Mouse (Mus musculus) left cerebral cortex, postnatal 4 days (tissue): ENCODE data around the gene Parp1. TPM values are rescaled to one million over a fixed set of nuclear protein-coding genes. Genes with fewer than 3 reads are reported as not detected.

Experiments
- DNase-seq: peaks from one replicate; pipeline ENCODE4 v3.0.0-alpha.2; 2022
- intact Hi-C: fragments of 180-260 bp; cut with DNase I; formaldehyde crosslinking; loops from one replicate; pipeline ENCODE4 v1.15.1; 2025
- total RNA-seq, 2 experiments: library from RNA; stranded (reverse); gene quantifications; 2 replicates each; pipeline ENCODE4 v1.2.3; 2021

Parp1 gene
- 100 to 1,000 TPM; 109 to 113 TPM for total RNA-seq

DNA sequence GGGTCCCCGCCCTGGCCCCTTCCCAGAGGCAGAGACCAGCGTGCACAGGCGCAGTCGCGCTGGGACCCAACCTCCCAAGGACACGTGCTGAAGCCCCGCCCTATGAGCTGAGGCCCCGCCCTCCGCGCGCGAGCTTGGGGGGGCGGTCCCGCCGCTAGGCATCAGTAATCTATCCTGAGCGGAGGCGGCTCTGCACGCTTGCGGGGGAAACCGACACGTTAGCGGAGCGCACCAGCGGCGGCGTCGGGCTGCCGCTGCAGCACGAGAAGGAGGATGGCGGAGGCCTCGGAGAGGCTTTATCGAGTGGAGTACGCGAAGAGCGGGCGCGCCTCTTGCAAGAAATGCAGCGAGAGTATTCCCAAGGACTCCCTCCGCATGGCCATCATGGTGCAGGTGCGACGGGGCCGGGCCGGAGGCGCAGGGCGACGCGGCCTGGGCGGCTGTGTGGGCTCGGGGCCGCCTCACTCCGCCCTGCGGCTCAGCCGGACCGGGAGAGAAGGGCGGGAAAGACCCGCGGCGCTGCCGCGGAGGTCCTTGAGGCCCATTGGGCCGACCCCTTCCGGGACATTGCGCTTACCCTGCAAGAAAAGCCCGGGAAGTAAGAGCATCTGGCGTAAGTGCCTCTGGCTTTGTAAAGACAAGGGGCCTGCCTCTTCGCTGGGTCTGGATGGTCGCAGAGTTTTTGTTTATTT, at the start of gene Parp1:
Parp1 (plus strand) TSS at position 164 of the 692 bp plus-strand sequence.
- DNase-seq, result peak; percentile 98
- intact Hi-C loops, result loop anchor here (10.0 kb wide), 1 partner anchor 304 kb away; the partner anchor contains the start of gene Psen2

DNA sequence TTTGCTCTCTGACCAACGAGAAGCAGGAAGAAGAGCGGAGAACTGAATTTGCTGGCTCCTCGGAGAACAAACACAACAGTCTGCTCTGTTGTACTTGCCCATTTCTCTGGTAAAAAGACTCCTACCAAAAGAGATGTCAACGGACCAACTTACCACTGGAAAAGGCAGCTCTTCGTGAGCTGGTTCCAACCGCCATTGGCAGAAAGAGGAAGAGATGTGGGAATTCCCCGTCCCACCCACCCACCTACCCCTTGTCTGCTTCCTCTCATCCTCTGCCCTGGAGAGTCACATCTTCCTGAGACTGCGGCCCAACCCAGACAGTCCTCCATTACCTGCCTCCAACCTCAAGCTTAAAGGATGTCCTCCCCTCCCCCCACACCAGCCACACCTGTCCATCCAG, 49.2 kb upstream of the Parp1 start:
- DNase-seq, result no peak
- intact Hi-C loops, result no loop called here

DNA sequence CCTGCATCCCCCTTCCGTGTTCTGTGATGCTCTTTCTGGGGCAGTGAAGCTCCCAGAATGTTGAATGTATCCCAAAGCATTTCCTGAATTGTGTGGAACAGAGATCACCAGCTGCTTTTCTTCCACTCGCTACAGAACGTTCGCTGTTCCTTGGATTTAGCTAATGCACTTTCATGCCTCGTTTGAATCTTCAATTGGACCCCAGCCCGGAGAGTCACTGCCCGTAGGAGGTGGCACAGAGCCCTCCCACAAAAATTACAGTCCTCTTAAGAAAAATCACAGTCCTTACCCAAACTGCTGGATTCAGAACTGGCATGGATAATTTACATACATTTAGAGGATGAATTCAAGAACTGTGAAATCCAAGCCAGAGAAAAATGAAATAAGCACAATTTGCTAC, 48.5 kb upstream of the Parp1 start:
- DNase-seq, result peak; percentile 54
- intact Hi-C loops, result no loop called here

DNA sequence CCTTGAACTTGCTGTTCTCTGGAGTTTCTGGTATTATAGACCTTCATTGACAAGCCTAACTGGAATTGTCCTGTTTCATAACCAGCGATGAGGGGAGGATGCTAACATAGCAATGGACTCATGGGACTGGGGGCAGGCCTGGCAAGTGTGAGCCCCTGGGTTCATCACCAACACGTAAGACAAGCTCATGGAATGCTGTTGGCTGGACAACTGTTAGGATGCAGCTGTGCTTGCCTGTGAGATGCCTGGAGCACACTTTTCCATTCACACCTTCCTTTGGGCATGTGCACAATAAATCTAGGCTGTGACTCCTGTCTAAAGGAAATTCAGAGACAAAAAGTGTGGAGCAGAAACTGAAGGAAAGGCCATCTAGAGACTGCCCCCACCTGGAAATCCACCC, 45.4 kb upstream of the Parp1 start:
- intact Hi-C loops, result no loop called here
- DNase-seq, result no peak

DNA sequence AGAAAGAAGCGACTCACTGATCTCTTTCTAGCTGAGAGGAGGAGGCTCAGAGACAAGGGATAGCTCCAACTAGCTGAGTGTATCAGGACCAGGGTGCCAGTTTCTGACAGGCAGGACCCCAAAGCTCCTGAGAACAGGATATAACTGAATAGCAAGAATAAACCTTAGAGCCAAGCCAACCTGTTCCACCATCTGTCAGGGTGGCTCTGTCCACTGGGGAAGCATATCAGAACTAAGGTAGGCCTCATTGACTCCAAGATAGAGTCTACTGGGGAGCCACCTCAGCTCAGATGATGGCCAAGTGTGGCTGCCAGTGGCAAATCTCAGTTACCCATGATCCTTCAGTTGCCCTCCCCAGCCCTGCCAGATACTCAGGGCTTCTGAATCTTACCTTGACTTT, 43.4 kb upstream of the Parp1 start:
- no peak for DNase-seq
- intact Hi-C loops, result no loop called here

DNA sequence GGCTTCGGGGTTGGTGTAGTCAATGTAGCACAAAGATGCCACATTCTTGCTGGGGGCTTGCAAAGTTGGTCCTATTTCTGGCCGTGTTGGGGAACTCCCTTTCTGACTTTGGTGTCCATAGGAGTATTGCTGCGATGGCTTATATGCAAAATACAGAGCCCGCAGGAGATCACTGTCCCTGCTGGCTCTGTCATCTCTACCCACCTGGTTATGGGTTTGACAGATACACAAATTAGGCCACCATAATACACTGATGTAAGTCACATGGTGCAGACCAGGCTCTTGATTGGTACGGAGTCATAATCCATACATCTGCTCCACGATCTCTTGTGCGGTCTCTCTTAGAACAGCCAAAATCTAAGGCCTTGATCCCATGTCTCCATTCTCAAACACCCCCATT, 38.9 kb upstream of the Parp1 start:
- DNase-seq, result no peak

DNA sequence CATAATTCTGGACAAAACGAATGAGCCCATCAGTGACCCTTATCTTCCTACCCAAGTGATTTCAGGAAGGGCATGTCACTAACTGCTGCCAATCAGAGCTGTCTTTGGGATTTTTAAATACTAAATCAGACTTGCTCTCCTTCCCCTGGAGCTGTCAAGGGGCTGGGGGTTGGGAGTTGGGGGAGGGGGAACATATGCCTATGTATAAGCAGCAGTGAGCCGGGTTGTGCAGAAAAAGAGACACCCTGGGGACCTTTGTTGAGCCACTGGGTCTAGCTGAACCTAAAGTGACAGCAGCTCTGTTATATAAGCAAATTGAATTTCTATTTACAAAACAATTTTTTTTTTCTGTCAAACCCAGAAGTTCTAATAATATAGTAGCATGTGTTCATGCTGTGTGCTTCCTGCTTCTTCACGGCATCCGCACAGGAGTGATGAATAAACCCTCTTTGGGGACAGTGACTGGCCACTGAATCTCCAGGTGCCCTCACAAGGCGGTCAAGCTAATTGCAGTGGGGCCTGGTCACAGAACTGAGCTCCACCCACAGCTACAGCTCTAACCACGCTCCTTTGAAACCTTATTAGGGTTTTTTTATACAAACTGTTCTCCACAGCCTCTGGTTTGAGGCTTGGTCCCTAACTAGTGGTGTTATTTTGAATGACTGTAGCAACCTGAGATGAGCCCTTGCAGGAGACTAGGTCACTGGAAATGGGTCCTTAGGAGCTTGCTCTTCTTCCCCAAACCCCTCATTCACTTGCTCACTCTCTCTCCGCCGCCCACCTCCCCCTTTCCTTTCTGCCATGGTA, 38.1 kb upstream of the Parp1 start:
- no peak for DNase-seq
- intact Hi-C loops, result no loop called here

More for the DNA sequence above, 38.9 kb upstream of the Parp1 start:
- intact Hi-C loops, result no loop called here

DNA sequence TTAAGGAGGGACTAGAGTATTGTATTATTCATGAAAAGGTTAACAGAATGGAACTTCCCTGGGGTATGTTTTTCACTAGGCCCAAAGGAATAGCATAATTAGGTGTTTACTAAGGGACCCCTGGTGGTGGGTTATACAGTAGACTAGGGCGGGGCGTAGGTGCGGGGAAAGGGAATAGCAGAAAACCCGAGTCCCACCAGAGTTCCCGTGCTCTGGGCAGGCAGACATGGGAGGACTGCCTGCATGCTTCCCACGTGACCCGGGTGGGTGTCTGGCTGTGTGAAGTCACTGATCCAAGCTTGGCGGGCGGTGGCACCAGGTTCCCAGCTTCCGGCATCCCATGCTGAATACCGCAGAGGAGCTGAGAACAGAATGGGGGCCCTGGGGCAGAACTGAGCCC, 36.1 kb upstream of the Parp1 start:
- no peak for DNase-seq
- intact Hi-C loops, result no loop called here

DNA sequence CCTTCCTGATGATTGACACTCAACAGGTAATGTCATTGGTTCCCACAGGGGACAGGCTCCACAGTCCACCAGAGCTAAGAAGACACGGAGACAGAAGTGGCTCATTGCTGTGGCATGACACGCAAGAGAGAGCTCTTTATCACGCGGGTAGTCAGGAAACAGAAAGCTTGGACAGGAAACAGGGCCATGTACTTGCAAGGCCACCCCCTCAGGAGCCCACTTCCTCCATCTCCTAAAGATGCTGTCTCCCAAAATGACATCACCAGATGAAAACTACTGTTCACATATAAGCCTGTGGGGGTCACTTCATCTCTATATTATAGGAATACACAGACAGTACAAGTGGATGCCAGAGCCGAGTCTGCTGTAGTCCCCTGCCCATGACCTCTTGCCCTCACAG, 32.0 kb upstream of the Parp1 start:
- intact Hi-C loops, result no loop called here
- DNase-seq, result no peak

DNA sequence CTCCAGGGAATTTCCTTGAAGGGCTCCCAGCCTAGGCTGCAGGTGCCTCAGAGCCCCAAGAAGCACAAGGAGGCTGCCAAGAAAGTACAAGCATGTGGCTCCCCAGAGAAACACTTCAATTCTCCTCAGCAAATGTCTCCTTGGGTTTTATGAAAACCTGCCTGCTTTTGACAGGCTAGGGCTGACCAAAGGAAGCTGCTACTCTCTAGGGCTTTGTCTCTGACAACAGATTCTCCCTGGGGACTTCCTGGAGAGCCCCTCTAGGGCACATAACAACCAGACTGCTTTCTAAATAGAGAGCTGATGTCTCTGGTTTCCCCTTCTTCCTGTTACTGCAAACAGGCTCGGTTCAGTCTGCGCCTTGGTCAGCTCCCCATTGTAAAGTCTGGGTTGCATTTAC, 27.5 kb upstream of the Parp1 start:
- DNase-seq, result no peak
- intact Hi-C loops, result no loop called here

DNA sequence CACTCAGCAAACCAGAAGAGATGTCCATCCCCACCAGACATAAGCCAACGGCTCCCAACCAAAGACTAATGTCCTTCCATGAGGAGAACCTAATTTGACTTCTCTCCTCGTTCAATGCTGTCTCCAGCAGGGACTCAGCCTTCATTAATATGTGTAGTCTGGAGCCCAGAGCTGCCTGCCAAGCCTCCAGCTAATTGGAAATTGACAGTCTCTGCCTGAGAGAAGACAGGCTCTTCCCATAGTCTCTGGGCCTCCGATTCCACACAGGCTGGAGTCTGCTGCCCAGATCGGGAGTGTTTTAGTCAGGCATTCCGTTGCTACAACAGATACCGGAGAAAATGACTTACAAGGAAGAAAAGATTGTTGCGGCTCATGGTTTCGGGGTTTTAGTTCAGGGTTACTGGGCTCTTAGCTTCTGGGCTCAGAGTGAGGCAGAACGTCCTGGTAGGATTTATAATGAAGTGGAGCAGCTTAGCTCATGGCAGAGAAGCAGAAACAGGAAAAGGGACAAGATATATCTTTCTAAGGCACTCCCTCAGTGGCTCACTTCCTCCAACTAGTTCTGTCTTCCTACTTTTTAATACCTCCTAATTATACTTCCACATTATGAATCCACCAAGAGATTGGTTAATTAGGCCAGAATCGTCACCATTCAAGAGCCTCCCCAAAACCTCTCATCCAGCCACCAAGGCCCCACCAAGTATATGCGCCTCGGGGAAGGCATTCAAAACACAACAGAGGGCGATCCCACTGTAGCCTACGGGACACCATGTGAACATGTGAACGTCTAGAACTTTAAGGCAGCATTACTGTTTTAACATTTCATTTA, 26.6 kb upstream of the Parp1 start:
- intact Hi-C loops, result no loop called here
- DNase-seq, result peak; percentile 30

DNA sequence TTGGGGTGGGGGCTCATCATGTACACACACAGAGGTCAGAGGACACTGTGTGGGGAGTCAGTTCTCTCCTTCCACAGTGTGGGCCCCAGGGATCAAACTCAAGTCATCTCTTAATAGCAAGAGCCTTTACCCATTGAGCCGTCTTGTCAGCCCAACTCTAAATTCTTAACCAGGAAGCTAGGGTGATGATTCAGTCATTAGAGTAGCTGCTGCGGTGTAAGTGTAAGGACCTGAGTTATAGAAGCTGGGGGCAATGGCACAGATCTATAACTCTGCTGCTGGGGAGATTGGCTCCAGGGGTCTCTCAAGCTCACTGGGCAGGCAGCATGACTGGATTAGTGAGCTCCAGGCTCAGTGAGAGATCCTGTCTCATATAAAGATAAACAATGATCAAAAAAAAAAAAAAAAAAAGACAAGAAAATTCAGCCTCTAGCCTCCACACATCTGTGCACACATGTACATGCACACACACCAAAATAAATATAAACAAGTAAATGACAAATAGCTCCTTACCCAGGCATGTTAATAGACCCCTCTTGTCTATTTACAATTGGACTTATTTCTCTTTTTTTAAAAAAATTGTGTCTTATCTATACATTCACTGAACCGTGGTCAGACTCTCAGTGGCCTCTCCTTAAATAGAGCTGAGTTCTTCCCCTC, 25.9 kb upstream of the Parp1 start:
- no peak for DNase-seq
- intact Hi-C loops, result no loop called here

DNA sequence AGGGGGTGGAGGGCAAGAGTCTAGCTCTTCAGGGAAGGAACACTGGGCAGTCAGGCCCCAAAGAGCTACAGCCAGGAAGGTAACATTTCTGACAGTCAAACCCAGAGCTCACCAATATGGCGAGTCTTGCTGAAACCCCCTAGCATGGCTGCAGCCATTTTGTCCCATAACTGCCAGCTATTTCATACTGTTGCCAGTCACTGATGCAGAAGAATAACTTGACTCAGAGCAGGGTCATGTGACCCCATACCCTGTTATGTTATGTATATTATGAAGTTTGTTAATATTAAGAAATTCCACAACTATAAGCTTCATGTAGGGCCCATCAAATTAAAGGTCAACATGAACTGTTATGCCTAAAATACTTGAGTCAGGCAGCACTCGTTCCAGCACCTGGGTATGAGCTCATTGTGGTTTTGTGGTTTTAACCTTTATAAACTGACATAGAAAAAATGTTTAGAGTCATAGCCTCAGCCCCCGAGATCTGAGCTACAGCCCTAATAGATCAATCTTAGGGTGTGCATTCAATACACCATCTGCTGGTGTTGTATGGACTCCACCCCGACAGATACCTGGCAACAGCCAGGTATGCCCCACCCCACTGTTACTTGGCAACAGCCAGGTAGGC, 22.7 kb upstream of the Parp1 start:
- DNase-seq, result no peak
- intact Hi-C loops, result loop anchor here (5.0 kb wide), 1 partner anchor 114 kb away; no protein-coding TSS in a partner anchor

DNA sequence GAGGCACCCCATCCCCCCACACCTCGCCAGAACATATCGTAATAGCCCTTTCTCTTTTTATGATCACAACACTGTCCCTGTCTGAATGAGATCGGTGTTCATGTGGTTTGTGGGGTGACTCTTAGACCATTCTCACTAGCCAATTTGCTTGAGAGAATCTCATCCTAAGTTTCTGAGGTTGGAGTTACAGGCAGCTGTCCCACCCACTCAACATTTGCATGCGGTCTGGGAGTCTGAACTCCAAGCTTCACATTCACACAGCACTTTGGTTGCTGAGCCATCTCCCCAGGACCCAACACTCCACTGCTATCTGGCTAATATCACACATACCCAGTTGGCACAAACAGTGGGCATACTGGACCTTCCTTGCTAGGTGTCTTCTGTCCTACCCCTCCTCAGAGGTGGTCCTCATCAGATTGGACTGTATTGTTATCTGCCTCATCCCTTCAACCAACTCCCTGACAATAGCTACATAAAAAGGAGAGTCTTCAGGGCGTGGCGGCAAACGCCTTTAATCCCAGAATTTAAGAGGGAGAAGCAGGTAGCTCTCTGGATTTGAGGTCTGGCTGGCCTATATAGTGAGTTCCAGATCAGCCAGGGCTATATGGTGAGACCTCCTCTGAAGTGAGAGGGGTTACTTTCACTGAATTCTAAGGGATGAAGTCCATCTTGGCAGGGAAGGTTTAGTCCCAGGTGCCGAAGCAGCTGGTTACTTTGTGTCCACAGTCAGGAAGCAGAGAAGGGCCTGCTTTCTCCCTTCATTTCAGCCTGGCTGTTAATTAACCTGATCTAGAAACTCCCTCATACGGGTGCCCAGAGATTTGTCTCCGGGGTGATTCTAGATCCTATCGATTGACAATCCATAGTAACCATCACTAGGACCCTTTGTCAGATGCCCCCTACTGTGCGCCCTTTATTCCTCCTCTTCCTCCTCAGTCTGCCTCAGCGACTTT, 21.6 kb upstream of the Parp1 start:
- DNase-seq, result no peak
- intact Hi-C loops, result loop anchor here (5.0 kb wide), 1 partner anchor 115 kb away; no protein-coding TSS in a partner anchor

DNA sequence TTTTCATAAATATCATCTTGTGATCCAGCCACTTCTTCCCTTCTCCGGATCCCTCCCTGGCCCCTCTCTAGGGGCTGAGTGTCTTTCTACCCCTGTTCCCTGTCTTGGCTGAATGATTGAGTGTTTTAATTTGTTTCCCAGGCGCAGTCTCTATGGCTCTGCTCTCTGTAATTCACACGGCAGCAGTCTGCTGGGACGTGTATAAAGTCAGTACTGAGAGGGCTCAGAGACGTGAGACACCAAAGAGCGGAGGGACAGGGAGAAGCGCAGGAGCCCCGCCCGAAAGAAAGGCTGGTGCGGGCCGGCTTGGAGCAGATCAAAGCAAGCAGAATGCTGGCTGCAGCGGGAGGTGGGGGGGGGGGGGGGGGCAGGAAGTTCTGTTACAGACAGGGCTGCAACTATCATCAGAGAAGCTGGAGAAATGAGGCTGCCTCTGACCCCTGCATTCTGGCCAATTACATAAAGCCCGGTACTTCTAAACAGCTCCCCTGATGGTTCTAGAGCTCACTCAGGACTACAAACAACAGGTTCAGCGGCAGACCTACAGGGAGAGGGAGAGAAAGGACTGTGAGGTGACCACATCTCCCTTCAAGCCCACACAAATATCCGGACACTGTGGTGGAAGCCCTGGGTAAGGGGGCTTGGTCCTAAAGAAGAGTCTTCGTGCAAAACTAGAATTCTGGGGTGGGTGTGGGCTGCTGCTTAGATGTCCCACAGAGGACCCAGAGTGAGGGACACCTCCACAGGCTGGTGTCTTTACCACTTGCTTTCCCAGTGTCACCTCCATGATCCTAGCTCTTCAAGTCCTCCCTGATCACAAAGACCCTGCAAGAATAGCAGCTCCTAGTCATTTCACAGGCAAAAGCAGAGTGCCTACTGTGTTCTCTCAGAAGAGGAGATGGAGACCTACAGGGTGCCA, 20.7 kb upstream of the Parp1 start:
- DNase-seq, result no peak

DNA sequence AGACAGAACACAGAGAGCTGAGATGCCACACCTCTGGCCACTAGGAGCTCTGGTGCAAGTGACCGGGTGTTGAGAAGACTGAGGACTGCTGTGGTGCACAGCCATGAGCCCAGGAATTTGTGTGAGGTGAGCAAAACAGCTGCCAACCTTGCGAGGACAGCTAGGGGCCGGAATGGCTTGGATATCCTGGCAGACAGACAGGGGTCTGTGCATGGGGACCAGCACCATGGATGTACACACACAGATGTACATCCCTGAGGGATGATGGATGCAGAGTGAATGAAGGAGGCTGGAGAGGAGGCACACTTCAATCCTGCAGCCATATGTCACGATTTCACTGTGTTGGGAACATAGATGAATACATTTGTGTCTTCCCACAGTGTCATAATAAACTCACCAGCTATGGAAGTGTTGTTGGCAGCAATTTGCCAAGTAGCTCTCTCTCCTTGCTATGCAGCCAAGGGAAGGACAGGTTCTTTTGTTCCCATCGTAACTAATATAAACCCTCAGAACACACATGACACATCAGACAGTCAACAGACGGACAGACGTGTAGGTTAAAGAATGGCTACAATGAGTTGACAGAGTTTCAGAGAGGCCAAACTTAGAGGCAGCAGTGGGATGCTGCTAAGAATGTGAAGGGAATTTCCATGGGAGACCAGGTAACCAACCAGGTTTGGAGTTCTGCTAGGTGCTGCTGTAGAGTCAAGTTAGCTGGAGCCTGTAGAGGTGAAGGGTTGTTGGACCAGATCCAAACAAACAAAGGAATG, 19.0 kb upstream of the Parp1 start:
- no peak for DNase-seq
- intact Hi-C loops, result loop anchor here (5.0 to 10.0 kb wide), 2 partner anchors 65 to 117 kb away; partner anchors contain the start of gene Stum

More for the DNA sequence above, 20.7 kb upstream of the Parp1 start:
- intact Hi-C loops, result loop anchor here (5.0 kb wide), 1 partner anchor 116 kb away; no protein-coding TSS in a partner anchor

DNA sequence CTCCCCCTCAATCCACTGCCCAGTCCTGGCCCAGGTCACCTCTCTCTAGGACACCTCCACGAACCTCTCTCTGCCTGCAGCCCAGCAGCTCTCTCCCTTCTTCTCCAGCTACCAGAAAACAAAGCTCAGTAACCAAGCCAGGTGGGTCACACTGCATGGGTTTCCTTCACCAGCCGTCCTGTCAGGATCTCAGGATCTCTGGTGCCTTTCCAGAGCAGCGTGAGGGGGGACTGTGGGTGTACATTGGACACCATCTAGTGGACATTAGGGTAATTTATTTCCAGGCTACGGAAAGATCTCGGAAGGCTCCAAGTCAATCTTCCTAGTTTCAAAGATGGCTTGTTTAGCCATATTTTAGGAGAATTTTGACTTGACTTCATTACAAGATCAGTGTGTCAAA, 18.0 kb upstream of the Parp1 start:
- peak; percentile 64 for DNase-seq
- intact Hi-C loops, result loop anchor here (10.0 kb wide), 1 partner anchor 66 kb away; the partner anchor contains the start of gene Stum
